Mouse (Mus musculus) MEL (cell line): ENCODE data around the gene Trpm3. TPM values are rescaled to one million over a fixed set of nuclear protein-coding genes. Genes with fewer than 3 reads are reported as not detected.

Experiments
- DNase-seq: peaks from one replicate; pipeline ENCODE4 v3.0.0; 2011; ENCODE audit warnings: low read depth, low spot score
- H3K27ac ChIP-seq: 2 replicates; pipeline ENCODE4 v1.5.1; 2012; ENCODE audit warnings: low read depth, mild to moderate bottlenecking, control low read depth, low read length, moderate library complexity; ENCODE audit not compliant: control insufficient read depth
- H3K27me3 ChIP-seq, 2 experiments: fragments of 150-350 bp in 1 of 2; sonication (generic) in 1 of 2; 2 replicates each; pipeline ENCODE4 v1.6.1; 2012; ENCODE audit warnings: low read length in 2 of 2, mild to moderate bottlenecking in 2 of 2, improper control_type of control experiment in 1 of 2, moderate library complexity in 1 of 2; ENCODE audit not compliant: insufficient read depth in 2 of 2, control insufficient read depth in 1 of 2
- H3K36me3 ChIP-seq, 2 experiments: 2 replicates each; pipeline ENCODE4 v1.6.1; 2012 to 2014; ENCODE audit warnings: low read length in 2 of 2, improper control_type of control experiment in 1 of 2, inconsistent platforms in 1 of 2, mild to moderate bottlenecking in 1 of 2; ENCODE audit not compliant: insufficient read depth in 2 of 2, control insufficient read depth in 1 of 2
- H3K4me1 ChIP-seq, 2 experiments: fragments of 150-350 bp in 1 of 2; sonication (generic) in 1 of 2; 2 replicates each; pipeline ENCODE4 v1.6.1; 2012; ENCODE audit warnings: low read length in 2 of 2, improper control_type of control experiment in 1 of 2, mild to moderate bottlenecking in 1 of 2; ENCODE audit not compliant: insufficient read depth in 2 of 2, control insufficient read depth in 1 of 2
- H3K4me3 ChIP-seq, 2 experiments: fragments of 150-350 bp in 1 of 2; sonication (generic) in 1 of 2; 2 replicates each; pipeline ENCODE4 v1.5.1; 2012; ENCODE audit warnings: low read depth in 2 of 2, low read length in 2 of 2, mild to moderate bottlenecking in 2 of 2, moderate library complexity in 2 of 2, control low read depth in 1 of 2, improper control_type of control experiment in 1 of 2; ENCODE audit not compliant: control insufficient read depth in 1 of 2, insufficient read depth in 1 of 2
- H3K79me2 ChIP-seq: 2 replicates; pipeline ENCODE4 v1.6.1; 2012; ENCODE audit warnings: mild to moderate bottlenecking, low read length, moderate library complexity; ENCODE audit not compliant: control insufficient read depth, poor library complexity, insufficient read depth
- H3K9ac ChIP-seq: 2 replicates; pipeline ENCODE4 v1.6.1; 2012; ENCODE audit warnings: low read depth, mild to moderate bottlenecking, control low read depth, low read length, moderate library complexity; ENCODE audit not compliant: control insufficient read depth, poor library complexity, severe bottlenecking
- H3K9me3 ChIP-seq: fragments of 150-350 bp; sonication (generic); replicated peaks from 2 replicates; pipeline ENCODE4 v1.6.1; 2012; ENCODE audit warnings: mild to moderate bottlenecking, low read length, improper control_type of control experiment, moderate library complexity; ENCODE audit not compliant: insufficient read depth
- CHD1 ChIP-seq: IDR thresholded peaks from 2 replicates; pipeline ENCODE4 v1.6.1; 2012; ENCODE audit warnings: low read depth, mild to moderate bottlenecking, inconsistent platforms, low read length, improper control_type of control experiment
- E2F4 ChIP-seq: IDR thresholded peaks from 2 replicates; pipeline ENCODE4 v1.6.1; 2011; ENCODE audit warnings: low read depth, low read length, improper control_type of control experiment, borderline replicate concordance
- ELF1 ChIP-seq: IDR thresholded peaks from 2 replicates; pipeline ENCODE4 v1.6.1; 2014; ENCODE audit warnings: low read depth, mild to moderate bottlenecking, inconsistent platforms, low read length, improper control_type of control experiment, moderate library complexity
- MAFK ChIP-seq: IDR thresholded peaks from 2 replicates; pipeline ENCODE4 v1.6.1; 2011; ENCODE audit warnings: low read depth, mild to moderate bottlenecking, low read length, improper control_type of control experiment, borderline replicate concordance
- MEF2A ChIP-seq: IDR thresholded peaks from 2 replicates; pipeline ENCODE4 v1.6.1; 2014; ENCODE audit warnings: low read depth, mild to moderate bottlenecking, inconsistent platforms, low read length, improper control_type of control experiment; ENCODE audit not compliant: poor library complexity, insufficient replicate concordance, severe bottlenecking; ENCODE audit errors: extremely low read depth
- MYC ChIP-seq: IDR thresholded peaks from 2 replicates; pipeline ENCODE4 v1.6.1; 2011; ENCODE audit warnings: low read depth, mild to moderate bottlenecking, low read length, improper control_type of control experiment, moderate library complexity
- SMC3 ChIP-seq: IDR thresholded peaks from 2 replicates; pipeline ENCODE4 v1.6.1; 2011; ENCODE audit warnings: low read depth, low read length, improper control_type of control experiment
- ZKSCAN1 ChIP-seq: IDR thresholded peaks from 2 replicates; pipeline ENCODE4 v1.6.1; 2012; ENCODE audit warnings: low read depth, mild to moderate bottlenecking, inconsistent platforms, low read length, improper control_type of control experiment, moderate library complexity
- polyA plus RNA-seq, 2 experiments: library from polyadenylated mRNA; stranded (reverse) in 1 of 2; unstranded in 1 of 2; fragments of >175 nt in 1 of 2; fragments of >200 nt in 1 of 2; gene quantifications; 2 replicates each; pipeline versions ENCODE4 v1.2.1 to v1.2.4; 2012; ENCODE audit warnings: low replicate concordance in 2 of 2, low read depth in 1 of 2; ENCODE audit not compliant: insufficient read length in 2 of 2, insufficient read depth in 1 of 2, missing spikeins in 1 of 2
- total RNA-seq: library from RNA; depleted of rRNA; stranded (reverse); fragments of 300-350 nt; gene quantifications from 2 replicates; pipeline ENCODE4 v1.2.3, GENCODE M21; 2012

Trpm3 gene
- total and polyA plus RNA-seq, 3 experiments = not detected

DNA sequence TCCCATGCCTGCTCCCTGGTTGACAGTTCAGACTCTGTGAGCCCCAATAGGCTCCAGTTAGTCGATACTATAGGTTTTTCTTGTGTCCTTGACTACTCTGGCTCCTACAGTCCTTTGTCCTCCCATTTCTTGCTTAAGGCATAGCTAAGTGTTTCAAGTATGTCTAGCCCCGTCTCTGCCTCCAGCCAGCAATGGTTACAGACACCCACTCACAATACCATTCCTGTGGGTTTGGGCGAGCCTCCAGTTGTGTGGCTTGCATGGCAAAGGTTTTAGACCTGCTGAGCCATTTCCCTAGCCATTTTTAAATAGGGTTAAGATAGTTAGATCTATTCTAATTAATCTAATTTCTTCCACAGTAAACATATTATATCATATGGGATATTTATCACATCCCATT lies 145.8 kb downstream of the Trpm3 start:
- Histone ChIP-seq H3K9me3 (no peaks in the 10 kb centered on the region), H3K27ac (no peak overlapping the region), H3K79me2 (no peaks in the 10 kb centered on the region), H3K27me3 (no peaks in the 10 kb centered on the region; a peak in 1 of 4 replicates), H3K4me1 (no peaks in the 10 kb centered on the region), H3K4me3 (no peak overlapping the region), H3K36me3 (no peaks in the 10 kb centered on the region), H3K9ac (no peak overlapping the region)
- no peak for TF ChIP-seq ZKSCAN1
- no peak for DNase-seq

GRCm38 (mm10) chr19:22292671-22293070 lies 153.8 kb downstream of the Trpm3 start:
- DNase-seq = no peak
- H3K79me2 ChIP-seq = no peaks in the 10 kb centered on the region
- H3K4me1 ChIP-seq = no peaks in the 10 kb centered on the region
- TF ChIP-seq E2F4 (no peak), CHD1 (no peak), ZKSCAN1 (no peak), MAFK (no peak), MYC (no peak), ELF1 (no peak), MEF2A (no peak)
- H3K27me3 ChIP-seq = no peaks in the 10 kb centered on the region; a peak in 2 of 4 replicates
- no peak overlapping the region for H3K27ac ChIP-seq
- no peak overlapping the region for H3K4me3 ChIP-seq
- no peaks in the 10 kb centered on the region for H3K36me3 ChIP-seq
- H3K9me3 ChIP-seq = no peaks in the 10 kb centered on the region
- no peak overlapping the region for H3K9ac ChIP-seq

DNA sequence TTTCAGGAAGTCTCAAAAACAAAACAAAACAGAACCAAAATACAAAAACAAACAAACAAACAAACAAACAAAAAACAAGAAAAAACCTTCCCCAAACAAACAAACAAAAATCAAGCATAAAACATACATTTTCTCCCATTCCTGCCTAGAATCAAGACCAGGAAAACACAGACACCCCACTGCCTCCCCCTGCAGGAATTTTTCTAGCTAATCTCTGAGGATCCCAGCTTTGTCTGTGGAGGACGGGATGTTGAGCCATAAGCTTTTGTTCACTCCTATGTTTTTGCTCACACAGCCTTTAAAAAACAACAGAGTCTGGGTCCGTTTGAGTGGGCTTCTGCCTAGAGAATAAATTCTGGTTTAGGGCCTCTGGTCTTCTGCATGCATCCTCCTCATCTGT lies 162.1 kb downstream of the Trpm3 start:
- H3K27me3 ChIP-seq = no peaks in the 10 kb centered on the region; a peak in 1 of 4 replicates
- no peak overlapping the region for H3K9ac ChIP-seq
- H3K4me3 ChIP-seq = no peak overlapping the region
- no peaks in the 10 kb centered on the region for H3K79me2 ChIP-seq
- peaks cover 0 to 2% of the 10 kb centered on the region in 2 experiments; a peak in 1 of 4 replicates for H3K4me1 ChIP-seq
- no peaks in the 10 kb centered on the region for H3K36me3 ChIP-seq
- H3K27ac ChIP-seq = no peak overlapping the region
- no peaks in the 10 kb centered on the region for H3K9me3 ChIP-seq
- TF ChIP-seq ELF1 = no peak
- peak; percentile 17; the same call in 1 of the 2 replicates for TF ChIP-seq SMC3
- no peak for DNase-seq
